Mouse (Mus musculus): Measurements from ENCODE around the gene Rec114. TPM values are rescaled to one million over a fixed set of nuclear protein-coding genes. Genes with fewer than 3 reads are reported as not detected.
A peak's percentile ranks its signal among the peaks of the same experiment; 100 is the strongest.

Gene Rec114
- total and polyA plus RNA-seq, 2 experiments from 2014 or later, result 2.0 to 6.7 TPM

DNA sequence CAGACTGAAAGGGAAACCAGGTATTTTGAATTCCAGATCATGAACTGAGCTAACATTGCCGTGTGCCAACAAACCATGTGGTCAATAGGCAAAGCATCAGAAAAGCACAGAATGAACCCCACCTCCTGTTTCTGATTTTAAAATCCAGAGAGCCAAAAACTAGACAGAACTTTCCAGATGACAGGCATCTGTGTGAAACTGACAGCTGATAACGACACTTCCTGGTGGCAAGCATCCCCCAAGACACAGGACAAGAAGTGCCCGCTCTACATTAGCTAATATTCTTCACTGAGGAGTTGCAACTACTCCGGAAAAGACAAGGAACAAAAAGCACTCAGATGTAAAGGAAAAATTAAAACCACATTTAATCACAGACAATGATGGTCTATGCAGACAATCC lies 23.6 kb downstream of the Rec114 start:
- Histone ChIP-seq H3K36me3 (ENCODE audit: insufficient read depth, low read length) (no peaks in the 10 kb centered on the region), H3K4me2 (ENCODE audit: low read depth, low read length) (no peak overlapping the region), H3K9ac (replicated peaks; ENCODE audit: low read length) (no peak overlapping the region), H3K27ac (no peak overlapping the region), H3K27me3 (ENCODE audit: insufficient read depth, low read length) (no peaks in the 10 kb centered on the region), H3K4me1 (ENCODE audit: insufficient read depth, low read length) (no peaks in the 10 kb centered on the region), H3K9me3 (ENCODE audit: low read length) (no peaks in the 10 kb centered on the region), H3K4me3 (ENCODE audit: low read length) (no peak overlapping the region)
- WGBS, result 77% methylated on average over 4 of the region's 4 CpGs
- no peak for TF ChIP-seq CTCF (IDR thresholded peaks at IDR 0.05; ENCODE audit: low read depth)
- ATAC-seq (no peak), DNase-seq (ENCODE audit: low spot score) (no peak)

DNA sequence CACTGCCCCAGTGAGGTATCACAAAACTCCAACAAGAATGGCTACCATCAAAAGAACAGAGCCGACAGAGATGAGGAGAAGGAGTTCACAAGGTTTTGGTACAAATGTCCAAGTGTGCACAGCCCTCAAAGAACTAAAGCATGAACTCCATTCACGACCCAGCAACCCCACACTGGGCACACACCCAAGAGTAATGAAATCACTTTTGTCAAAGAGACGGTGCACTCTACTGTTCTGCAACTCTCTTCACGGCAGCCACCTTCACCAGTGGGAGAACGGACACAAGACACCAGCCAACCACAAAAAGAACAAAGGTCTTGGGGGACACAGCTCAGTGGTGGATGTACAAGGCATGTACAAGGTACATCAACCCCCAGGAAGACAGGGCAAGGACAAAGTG lies 24.3 kb downstream of the Rec114 start:
- DNase-seq (ENCODE audit: low spot score), result no peak
- WGBS, result 55% methylated on average over 5 of the region's 5 CpGs

DNA sequence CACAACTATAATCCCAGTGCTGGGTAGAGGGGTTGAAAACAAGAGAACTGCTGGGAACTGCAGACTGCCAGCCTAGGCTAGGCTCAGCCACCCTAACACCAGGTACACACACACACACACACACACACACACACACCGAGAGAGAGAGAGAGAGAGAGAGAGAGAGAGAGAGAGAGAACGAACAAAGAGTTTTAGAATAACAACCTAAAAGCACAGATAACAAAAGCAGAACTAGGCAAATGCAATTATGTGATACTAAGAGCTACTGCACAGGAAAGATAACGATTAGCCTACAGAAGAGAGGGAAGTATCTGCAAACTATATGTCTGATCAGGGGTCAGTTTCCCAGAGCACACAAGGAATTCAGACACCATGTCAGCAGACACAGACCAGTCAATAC lies 24.8 kb downstream of the Rec114 start:
- DNase-seq (ENCODE audit: low spot score) (no peak), ATAC-seq (no peak)
- H3K4me1 ChIP-seq (ENCODE audit: insufficient read depth, low read length), result no peaks in the 10 kb centered on the region
- TF ChIP-seq CTCF (IDR thresholded peaks at IDR 0.05; ENCODE audit: low read depth), result no peak
- no peak overlapping the region for H3K4me2 ChIP-seq (ENCODE audit: low read depth, low read length)
- H3K9ac ChIP-seq (replicated peaks; ENCODE audit: low read length), result no peak overlapping the region
- H3K27me3 ChIP-seq (ENCODE audit: insufficient read depth, low read length), result no peaks in the 10 kb centered on the region
- H3K27ac ChIP-seq, result no peak overlapping the region
- WGBS, result 86% methylated on average over 3 of the region's 3 CpGs
- H3K9me3 ChIP-seq (ENCODE audit: low read length), result no peaks in the 10 kb centered on the region
- no peaks in the 10 kb centered on the region for H3K36me3 ChIP-seq (ENCODE audit: insufficient read depth, low read length)
- no peak overlapping the region for H3K4me3 ChIP-seq (ENCODE audit: low read length)

More for the DNA sequence above, 24.3 kb downstream of the Rec114 start:
- H3K27ac ChIP-seq, result no peak overlapping the region
- H3K9me3 ChIP-seq (ENCODE audit: low read length), result no peaks in the 10 kb centered on the region
- no peaks in the 10 kb centered on the region for H3K36me3 ChIP-seq (ENCODE audit: insufficient read depth, low read length)
- H3K9ac ChIP-seq (replicated peaks; ENCODE audit: low read length), result no peak overlapping the region
- no peak for ATAC-seq
- no peaks in the 10 kb centered on the region for H3K4me1 ChIP-seq (ENCODE audit: insufficient read depth, low read length)
- no peaks in the 10 kb centered on the region for H3K27me3 ChIP-seq (ENCODE audit: insufficient read depth, low read length)
- TF ChIP-seq CTCF (IDR thresholded peaks at IDR 0.05; ENCODE audit: low read depth), result no peak
- no peak overlapping the region for H3K4me3 ChIP-seq (ENCODE audit: low read length)
- no peak overlapping the region for H3K4me2 ChIP-seq (ENCODE audit: low read depth, low read length)

DNA sequence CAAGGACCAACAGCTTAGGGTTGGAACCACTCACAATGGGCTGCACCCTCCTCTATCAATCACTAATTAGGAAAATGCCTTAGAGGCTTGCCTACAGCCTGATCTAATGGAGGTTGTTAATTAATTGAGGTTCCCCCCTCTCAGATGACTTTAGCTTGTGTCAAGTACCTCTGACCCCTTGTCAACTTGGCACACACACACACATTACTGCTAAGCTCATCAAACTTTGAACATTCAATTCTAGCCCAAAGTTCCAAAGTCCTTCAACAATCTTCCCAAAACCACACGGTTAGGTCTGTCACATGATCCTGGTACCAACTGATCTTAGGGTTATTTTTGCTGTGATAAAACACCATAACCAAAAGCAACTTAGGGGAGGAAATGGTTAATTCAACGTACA lies 26.9 kb downstream of the Rec114 start:
- H3K27me3 ChIP-seq (ENCODE audit: insufficient read depth, low read length), result no peaks in the 10 kb centered on the region
- H3K9me3 ChIP-seq (ENCODE audit: low read length), result no peaks in the 10 kb centered on the region
- no peak overlapping the region for H3K27ac ChIP-seq
- TF ChIP-seq CTCF (IDR thresholded peaks at IDR 0.05; ENCODE audit: low read depth), result no peak
- H3K9ac ChIP-seq (replicated peaks; ENCODE audit: low read length), result no peak overlapping the region
- no peak overlapping the region for H3K4me3 ChIP-seq (ENCODE audit: low read length)
- no peaks in the 10 kb centered on the region for H3K36me3 ChIP-seq (ENCODE audit: insufficient read depth, low read length)
- WGBS, result 49% methylated on average over 2 of the region's 2 CpGs
- H3K4me2 ChIP-seq (ENCODE audit: low read depth, low read length), result no peak overlapping the region
- no peaks in the 10 kb centered on the region for H3K4me1 ChIP-seq (ENCODE audit: insufficient read depth, low read length)
- no peak for ATAC-seq
- no peak for DNase-seq (ENCODE audit: low spot score)

DNA sequence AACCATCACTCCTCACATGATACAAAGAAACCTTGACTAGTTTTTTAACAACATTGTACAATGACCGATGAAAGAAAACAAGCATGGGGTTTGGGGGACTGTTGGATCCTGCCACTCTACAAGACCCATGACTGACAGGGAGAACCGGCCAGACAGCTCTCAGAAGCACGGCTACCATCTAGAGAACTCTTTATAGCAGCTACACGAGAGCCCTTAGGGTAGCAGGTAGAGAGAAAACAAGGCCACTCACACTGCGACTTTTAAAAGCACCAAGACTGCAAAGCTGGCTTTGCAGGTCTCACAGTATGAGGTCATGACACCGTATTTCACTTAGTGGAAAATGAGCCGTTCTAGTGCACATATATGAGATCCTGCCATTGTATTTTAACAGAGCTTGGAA lies 33.1 kb downstream of the Rec114 start:
- H3K4me1 ChIP-seq (ENCODE audit: insufficient read depth, low read length), result no peaks in the 10 kb centered on the region
- no peak for TF ChIP-seq CTCF (IDR thresholded peaks at IDR 0.05; ENCODE audit: low read depth)
- H3K36me3 ChIP-seq (ENCODE audit: insufficient read depth, low read length), result no peaks in the 10 kb centered on the region
- no peak overlapping the region for H3K9ac ChIP-seq (replicated peaks; ENCODE audit: low read length)
- no peak overlapping the region for H3K4me3 ChIP-seq (ENCODE audit: low read length)
- DNase-seq (ENCODE audit: low spot score), result no peak
- H3K27ac ChIP-seq, result no peak overlapping the region
- WGBS, result 69% methylated on average over 7 of the region's 7 CpGs
- no peak overlapping the region for H3K4me2 ChIP-seq (ENCODE audit: low read depth, low read length)
- ATAC-seq, result no peak
- no peaks in the 10 kb centered on the region for H3K9me3 ChIP-seq (ENCODE audit: low read length)
- no peaks in the 10 kb centered on the region for H3K27me3 ChIP-seq (ENCODE audit: insufficient read depth, low read length)

DNA sequence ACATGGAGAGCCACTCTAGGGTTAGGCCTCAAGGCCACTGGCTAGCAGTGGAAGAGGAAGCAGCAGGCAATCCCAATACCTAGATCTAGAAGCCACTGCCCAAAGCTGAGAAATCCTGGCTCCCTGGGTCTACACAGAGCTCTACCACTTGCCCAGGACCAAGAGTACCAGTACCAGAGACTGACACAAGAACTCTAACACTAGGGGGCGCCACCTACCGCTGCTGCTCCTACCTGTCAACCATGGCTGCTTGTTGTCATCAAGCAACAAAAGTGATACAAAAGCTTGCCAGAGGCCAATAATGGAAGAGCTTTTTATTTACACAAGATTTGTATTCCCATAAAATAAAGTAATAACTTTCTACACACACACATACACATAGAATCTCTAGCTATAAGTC lies 33.8 kb downstream of the Rec114 start:
- H3K36me3 ChIP-seq (ENCODE audit: insufficient read depth, low read length), result no peaks in the 10 kb centered on the region
- H3K4me3 ChIP-seq (ENCODE audit: low read length), result no peak overlapping the region
- ATAC-seq (no peak), DNase-seq (ENCODE audit: low spot score) (peak; percentile 73)
- H3K4me2 ChIP-seq (ENCODE audit: low read depth, low read length), result no peak overlapping the region
- TF ChIP-seq CTCF (IDR thresholded peaks at IDR 0.05; ENCODE audit: low read depth), result peak; percentile 73
- H3K9ac ChIP-seq (replicated peaks; ENCODE audit: low read length), result no peak overlapping the region
- H3K27ac ChIP-seq, result no peak overlapping the region
- H3K27me3 ChIP-seq (ENCODE audit: insufficient read depth, low read length), result no peaks in the 10 kb centered on the region
- 6% methylated on average over 2 of the region's 2 CpGs for WGBS
- no peaks in the 10 kb centered on the region for H3K4me1 ChIP-seq (ENCODE audit: insufficient read depth, low read length)
- H3K9me3 ChIP-seq (ENCODE audit: low read length), result no peaks in the 10 kb centered on the region

DNA sequence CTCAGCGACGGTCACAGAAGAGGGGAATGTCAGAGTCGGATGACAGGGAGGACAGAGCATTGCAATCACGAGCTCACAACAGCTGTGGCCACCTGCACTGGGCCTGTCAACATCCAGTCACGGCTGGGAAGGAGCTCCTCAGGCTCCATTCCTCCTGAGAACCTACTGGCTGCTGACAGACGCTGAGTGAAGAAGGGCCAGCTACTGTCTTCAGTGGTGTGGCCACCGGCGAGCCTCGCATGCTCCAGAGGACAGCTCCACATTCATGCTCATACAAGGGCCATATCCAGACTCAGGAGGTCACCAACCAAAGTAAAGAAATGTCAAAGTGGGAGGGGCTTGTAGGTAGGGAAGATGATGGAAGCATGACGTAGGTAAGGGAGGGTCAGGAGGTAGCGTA lies 36.0 kb downstream of the Rec114 start:
- no peaks in the 10 kb centered on the region for H3K36me3 ChIP-seq (ENCODE audit: insufficient read depth, low read length)
- no peak overlapping the region for H3K9ac ChIP-seq (replicated peaks; ENCODE audit: low read length)
- H3K9me3 ChIP-seq (ENCODE audit: low read length), result no peaks in the 10 kb centered on the region
- ATAC-seq, result no peak
- DNase-seq (ENCODE audit: low spot score), result no peak
- H3K4me2 ChIP-seq (ENCODE audit: low read depth, low read length), result no peak overlapping the region
- no peaks in the 10 kb centered on the region for H3K4me1 ChIP-seq (ENCODE audit: insufficient read depth, low read length)
- no peak overlapping the region for H3K27ac ChIP-seq
- H3K27me3 ChIP-seq (ENCODE audit: insufficient read depth, low read length), result no peaks in the 10 kb centered on the region
- no peak for TF ChIP-seq CTCF (IDR thresholded peaks at IDR 0.05; ENCODE audit: low read depth)
- no peak overlapping the region for H3K4me3 ChIP-seq (ENCODE audit: low read length)
- WGBS, result 84% methylated on average over 11 of the region's 11 CpGs
